Mouse (Mus musculus) gastrocnemius, postnatal 4 days (tissue): ENCODE data around the gene Clcc1. TPM values are rescaled to one million over a fixed set of nuclear protein-coding genes. Genes with fewer than 3 reads are reported as not detected.

Experiments used
- DNase-seq, 2 experiments: peaks; one replicate each; pipeline ENCODE4 v3.0.0; 2021 to 2022; ENCODE audit warnings: low spot score in 2 of 2, mixed read lengths in 2 of 2
- total RNA-seq, 2 experiments: library from RNA; stranded (reverse); gene quantifications; 2 replicates each; pipeline ENCODE4 v1.2.3; 2021

Clcc1 gene
- total RNA-seq, 2 experiments from 2014 or later, result 38.2 to 45.0 TPM

DNA sequence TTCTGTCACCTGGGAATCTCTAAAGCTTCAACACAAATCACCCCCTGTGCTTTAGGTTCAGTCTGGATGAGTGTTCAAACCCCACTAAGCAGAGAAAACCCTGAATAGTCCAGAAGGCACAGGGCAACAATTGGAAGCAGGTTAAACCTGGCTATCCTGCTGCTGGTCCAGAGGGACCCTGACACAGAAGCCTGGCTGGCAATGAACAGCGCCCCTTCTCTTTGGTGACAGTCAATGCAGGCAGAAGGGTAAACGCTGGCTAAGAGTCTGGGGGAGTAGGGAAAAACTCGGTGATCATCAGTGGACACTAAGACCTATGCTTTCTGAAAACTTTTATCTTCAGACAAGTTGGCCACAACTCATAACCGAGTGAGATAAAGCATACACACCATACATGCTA lies 46.1 kb downstream of the Clcc1 start:
- no peak for DNase-seq

DNA sequence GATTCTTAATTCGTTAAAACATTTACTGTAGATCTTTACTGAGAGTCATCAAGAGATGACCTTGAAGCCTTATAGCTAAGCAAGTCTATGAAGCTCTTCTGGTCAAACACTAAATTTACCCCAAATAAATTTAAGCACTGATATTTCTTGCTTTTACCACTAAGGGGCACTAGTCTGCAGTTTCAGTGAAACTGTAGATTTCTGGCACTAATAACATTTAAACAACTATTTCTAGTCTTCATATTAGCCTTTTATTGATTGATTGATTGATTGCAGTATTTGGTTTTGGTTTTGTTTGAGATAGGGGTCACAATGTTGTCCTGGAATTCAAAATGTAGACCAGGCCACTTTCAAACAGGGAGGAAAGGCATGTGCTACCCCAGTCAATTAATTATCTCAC lies 47.5 kb downstream of the Clcc1 start:
- no peak for DNase-seq

DNA sequence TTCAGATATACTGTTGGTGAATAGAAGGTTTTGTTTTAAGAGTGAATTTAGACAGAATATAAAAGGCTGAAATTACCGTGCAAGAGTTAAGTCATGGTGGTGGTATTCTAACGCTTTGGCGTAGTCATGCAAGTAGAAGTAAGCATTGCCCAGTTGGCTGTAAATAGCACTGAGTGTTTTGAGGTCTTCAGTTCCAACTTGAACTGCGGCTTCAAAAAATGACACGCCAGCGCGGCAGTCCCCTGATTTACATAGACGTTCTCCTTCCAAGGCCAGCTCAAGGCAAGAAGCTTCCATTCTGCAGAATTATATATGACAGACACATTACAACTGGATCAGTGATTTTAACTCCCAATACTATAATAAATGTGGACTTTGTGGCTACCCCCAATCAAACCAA lies 49.1 kb downstream of the Clcc1 start:
- no peak for DNase-seq

DNA sequence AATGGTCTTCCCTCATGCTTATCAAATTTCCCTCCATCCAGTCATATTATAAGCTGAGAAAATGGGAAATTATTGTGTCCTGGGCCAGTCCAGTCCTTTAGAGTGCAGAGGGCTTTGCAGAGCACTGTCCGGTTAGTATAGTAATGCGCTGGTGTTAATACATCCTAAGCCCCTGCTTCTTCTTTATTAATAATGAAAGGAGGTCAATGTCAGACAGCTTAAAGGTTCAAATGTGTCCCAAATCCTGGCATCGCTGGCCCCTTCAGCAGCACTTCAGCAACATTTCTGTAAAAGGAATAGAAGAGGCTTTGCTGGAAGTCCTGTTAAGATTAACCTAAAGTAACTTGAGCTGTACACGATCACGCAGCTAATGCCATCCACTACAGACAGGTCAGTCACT lies 57.6 kb downstream of the Clcc1 start:
- no peak for DNase-seq

DNA sequence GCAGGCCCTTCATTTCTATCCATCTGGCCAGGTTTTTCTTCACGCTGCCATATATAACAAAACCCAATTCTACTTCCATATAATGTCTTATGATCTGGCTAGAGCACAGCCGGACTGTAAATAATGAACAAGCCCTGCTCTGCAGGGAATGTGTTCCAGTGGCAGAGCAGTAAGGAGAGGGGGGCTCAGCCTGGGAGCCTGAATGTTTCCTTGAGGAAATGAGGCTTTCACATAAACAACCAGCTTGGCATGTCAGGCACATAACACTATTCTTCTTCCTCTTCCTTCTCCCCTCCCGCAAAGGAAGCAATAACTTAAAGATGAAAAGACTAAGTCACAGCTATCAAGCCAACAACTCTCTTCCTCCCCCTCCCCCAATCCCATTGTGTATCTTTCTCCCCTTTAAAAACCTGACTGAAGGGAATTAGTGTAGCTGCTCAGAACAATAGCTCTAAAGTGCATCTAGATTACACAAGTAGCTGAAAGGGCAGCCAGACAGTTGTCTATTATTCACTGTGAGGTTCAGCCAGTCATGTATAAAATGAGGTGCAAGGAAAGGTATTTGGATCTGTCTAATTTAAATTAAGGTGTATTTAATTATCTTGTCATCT lies 59.5 kb downstream of the Clcc1 start:
- no peak for DNase-seq

DNA sequence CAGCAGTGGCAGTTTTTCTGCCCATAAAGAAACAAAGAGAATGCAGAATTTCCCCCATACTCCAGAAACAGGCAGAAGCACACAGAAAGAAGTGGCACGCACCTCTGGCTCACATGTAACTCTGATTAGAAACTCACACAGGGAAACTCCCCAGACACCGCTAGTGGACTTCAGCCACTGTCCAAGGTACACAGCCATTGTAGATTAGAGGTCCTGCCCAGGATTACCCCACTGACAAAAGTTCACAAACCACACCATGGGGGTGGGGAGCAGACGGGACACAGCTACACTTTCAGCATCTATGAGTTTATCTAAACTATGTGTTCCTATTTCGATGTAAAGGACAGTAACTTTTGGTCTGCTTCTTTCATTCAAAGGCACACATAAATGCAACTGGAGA lies 61.1 kb downstream of the Clcc1 start:
- DNase-seq, result no peak

DNA sequence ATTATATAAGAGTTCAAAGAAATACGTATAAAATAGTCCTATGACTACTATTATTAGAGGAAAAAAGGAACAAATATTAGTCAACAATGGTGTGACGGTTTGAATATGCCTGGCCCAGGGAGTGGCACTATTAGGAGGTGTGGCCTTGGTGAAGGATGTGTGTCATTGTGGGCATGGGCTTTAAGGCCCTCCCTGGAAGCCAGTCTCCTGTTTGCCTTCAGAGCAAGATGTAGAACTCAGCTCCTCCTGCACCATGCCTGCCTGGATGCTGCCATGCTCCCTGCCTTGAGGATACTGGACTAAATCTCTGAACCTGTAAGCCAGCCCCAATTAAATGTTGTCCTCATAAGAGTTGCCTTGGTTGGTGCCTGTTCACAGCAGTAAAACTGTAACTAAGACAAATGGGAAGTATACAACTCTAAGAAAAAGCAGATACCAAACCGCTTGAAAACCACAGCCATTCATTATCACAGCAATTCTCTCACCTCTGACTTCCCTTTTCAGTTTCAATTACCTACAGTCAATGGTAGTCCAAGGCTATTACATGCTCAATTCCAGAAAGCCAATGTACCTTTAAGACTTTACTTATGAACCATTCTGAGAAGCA lies 64.3 kb downstream of the Clcc1 start:
- DNase-seq, result no peak

DNA sequence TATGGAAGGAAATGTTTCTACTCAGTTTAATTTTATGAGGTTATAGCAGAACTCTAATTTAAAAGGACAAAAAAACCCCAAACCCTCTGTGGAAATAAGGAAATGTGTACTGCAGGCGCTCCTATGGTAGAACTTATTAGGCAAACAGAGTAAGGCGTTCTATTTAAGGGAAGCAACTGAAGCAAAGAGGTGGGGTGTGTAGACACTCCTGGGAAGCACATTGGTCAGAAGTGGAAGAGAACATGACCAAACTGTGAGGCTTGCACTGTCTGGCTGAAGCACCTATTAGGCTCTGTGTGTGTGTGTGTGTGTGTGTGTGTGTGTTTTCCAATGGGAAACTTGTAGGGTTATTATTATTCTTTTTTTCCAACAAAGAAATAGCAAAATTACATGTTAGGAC lies 65.6 kb downstream of the Clcc1 start:
- DNase-seq, result no peak

DNA sequence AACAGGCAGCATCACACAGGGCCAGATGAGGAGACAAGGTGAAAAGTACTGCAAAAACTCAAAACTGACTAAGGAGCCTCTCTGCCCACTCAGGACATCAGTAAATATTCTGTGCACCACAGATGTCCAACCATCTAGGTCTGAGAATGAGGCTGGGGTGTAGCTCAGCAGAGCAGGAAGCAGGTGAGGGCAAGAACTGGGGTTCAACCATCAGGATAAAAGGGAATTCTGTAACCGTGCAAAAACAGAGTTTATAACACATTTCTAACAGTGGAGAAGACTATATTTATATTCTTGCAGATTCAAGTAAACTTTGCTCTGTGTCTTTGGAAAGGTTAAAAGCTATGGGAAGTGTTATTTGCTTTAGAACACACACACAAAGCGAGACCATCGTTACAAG lies 66.0 kb downstream of the Clcc1 start:
- no peak for DNase-seq

DNA sequence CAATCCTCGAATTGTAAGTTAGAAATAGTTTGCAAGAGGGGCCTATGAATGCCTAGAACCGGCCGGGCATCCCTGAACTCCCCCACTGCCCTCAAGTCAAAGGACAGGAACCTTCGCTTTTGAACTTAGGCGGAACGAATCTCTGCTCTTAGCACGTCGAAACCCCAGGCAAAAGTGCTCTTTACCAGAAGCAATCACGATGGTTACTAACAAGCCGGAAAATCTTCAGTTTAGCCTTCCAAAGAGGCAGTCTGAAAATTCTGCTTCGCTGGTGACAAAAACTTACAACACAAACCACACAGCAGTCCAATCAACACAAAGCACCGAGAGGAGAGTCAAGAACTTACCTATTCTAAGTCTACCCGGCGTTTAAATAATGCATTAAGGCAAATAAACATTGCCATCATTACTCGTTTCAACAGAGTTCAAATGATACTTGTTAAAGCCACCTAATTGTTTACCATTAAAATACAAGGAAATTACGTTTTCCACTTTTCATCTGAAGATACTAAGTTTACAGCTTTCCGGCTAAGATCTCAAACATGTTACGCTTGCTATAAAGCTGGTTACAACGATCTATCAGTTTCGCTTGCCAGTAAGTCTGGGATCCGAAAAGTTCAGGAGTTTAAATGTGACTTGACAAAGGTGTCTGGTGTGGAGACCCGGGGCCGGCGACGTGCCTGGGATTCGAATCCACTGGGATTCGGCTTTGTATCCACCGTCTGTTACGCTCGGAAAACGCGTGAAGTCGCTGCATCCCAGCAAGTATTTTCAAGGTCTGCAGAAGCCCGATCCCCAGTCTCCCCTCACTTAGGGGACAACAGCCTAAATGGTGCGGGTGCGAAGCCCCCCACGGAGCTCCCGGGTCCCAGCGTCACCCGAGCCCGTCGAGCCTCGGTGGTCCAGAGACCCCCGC lies 67.6 kb downstream of the Clcc1 start:
- peak; percentile 35 to 67 for DNase-seq

DNA sequence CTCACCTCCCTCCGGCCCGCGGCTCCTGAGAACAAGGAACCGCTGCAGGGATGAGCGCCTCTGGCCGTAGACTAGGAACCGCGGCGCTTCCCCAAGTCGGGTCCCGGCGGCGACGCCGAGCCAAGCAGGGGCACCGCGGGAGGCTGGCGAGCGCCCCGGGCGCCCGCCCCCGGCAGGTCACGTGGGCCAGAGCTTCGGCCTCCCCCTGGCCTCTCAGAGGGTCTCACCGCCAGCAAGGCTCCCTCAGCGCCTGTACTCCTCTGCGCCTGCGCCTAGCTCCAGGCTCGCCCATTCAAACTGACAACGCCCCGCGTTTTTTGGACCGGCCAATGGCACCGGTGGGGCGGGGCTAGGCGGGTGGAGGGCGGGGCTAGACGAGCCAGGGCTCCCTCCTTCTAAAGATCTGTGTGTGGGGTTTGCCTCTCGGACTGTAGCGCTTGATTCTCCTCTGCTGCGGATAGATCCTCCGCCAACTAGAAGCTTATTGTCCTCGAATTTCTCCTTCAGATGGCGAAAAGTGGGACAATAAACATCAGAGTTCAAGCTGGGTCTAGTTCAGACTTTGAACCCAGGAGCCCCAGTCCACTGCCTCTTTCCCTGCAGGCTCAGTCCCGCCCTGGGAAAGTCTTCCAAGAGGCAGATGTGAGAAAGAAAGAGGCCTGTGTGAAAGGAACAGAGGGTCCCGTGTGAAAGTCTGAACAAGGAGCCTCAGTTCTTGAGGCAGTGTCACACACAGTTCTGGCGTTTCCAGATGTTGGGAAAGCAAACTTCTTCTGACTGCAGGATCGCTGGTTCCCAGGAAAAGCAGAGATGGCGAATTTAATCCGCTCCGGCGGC lies 68.5 kb downstream of the Clcc1 start, which contains the start of gene Gpsm2:
TSS of gene Gpsm2 (minus strand) at position 274 of the 837 bp plus-strand sequence.
- DNase-seq, result peak; percentile 98

DNA sequence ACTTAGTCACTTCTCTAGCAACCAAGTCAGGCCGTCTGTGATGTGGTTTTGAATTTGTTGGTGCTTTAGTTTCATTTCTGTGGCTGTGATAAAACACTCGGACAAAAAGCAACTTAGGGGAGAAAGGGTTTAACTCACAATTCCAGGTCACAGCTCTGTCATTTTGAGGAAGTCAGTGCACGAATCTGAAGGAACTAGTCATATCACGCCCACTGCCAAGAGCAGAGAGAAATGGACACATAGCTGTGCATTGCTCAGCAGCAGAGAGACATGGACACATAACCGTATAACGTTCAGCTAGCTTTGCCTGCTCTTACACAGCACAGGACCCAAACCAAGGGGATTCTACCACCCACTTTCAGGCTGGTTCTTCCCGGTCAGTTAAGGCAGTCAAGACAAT lies 72.7 kb downstream of the Clcc1 start:
- DNase-seq, result no peak

DNA sequence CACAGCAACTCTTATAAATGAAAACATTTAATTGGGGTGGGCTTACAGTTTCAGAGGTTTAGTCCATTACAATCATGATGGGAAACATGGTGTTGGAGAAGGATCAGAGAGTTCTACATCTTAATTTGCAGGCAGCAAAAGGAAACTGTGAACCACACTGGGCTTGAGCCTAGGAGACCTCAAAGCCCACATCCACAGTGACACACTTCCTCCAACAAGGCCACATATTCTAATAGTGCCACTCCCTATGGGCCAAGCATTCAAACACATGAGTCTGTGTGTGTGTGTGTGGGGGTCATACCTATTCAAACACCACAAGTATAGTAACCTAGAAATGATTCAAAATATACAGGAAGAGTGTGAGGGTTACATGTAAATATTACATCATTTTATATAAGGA lies 73.6 kb downstream of the Clcc1 start:
- no peak for DNase-seq

DNA sequence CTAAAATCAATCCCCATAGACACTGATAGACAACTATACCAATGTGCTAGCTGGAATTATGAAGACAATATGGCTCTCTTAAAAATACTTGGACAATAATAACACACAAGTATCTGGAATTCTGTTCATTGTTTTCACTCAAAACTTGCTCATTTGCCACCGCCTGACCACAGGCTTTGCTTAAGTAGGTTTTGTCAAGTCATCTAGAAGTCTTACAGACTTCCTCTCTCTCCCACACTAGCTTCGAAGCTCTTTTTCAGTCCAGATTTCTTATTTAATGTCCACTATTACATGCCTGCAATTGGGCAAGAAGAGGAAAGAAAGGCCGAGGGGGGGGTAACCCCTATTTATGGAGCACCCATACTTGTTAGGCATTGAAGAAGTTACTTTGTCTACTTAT lies 74.1 kb downstream of the Clcc1 start:
- no peak for DNase-seq

Other genes starting within 250 kb of the Clcc1 start
- gene Celsr2, start 238.4 kb upstream of the Clcc1 start, total RNA-seq, result 1 to 10 TPM; 3.0 to 5.9 TPM
- gene Sars, start 208.7 kb upstream of the Clcc1 start, total RNA-seq, result 100 to 1,000 TPM; 107 to 113 TPM
- gene 1700013F07Rik, start 119.8 kb upstream of the Clcc1 start, total RNA-seq, result not detected
- gene 5330417C22Rik, start 117.4 kb upstream of the Clcc1 start, total RNA-seq, result under 1 TPM in 1 of 2 experiments, not detected in 1; 0.10 TPM
- gene Tmem167b, start 91.4 kb upstream of the Clcc1 start, total RNA-seq, result 10 to 100 TPM; 31.5 to 34.5 TPM
- 10 to 100 TPM; 20.6 to 20.8 TPM for gene Taf13, start 82.2 kb upstream of the Clcc1 start, total RNA-seq
- gene Wdr47, start 62.6 kb upstream of the Clcc1 start, total RNA-seq, result 1 to 10 TPM; 7.7 to 8.9 TPM
- 10 to 100 TPM; 32.0 to 37.6 TPM for gene Gpsm2, start 68.4 kb downstream of the Clcc1 start, total RNA-seq
- 1 to 10 TPM; 1.2 to 1.3 TPM for gene Aknad1, start 85.7 kb downstream of the Clcc1 start, total RNA-seq
- gene Stxbp3, start 186.6 kb downstream of the Clcc1 start, total RNA-seq, result 10 to 100 TPM; 40.8 to 44.2 TPM
- gene Fndc7, start 236.1 kb downstream of the Clcc1 start, total RNA-seq, result under 1 TPM; 0.31 to 0.42 TPM